Mouse (Mus musculus): Measurements from ENCODE around the gene Stx8. TPM values are rescaled to one million over a fixed set of nuclear protein-coding genes. Genes with fewer than 3 reads are reported as not detected.
A peak's percentile ranks its signal among the peaks of the same experiment; 100 is the strongest.

Gene Stx8
- polyA plus RNA-seq, 1 experiment from 2014 or later = 69.7 TPM

GRCm38 (mm10) chr11:68051305-68051704 is 85.3 kb downstream of the Stx8 start:
- Histone ChIP-seq H3K27me3 (ENCODE audit: control insufficient read depth, insufficient read depth, low read length) (no peaks in the 10 kb centered on the region), H3K9ac (ENCODE audit: low read length) (no peak overlapping the region), H3K36me3 (ENCODE audit: control insufficient read depth, insufficient read depth, low read length) (no peaks in the 10 kb centered on the region), H3K4me2 (ENCODE audit: low read depth, low read length) (no peak overlapping the region), H3K4me3 (replicated peaks; ENCODE audit: low read length) (no peak overlapping the region), H3K4me1 (ENCODE audit: control insufficient read depth, insufficient read depth, low read length) (peaks cover 8% of the 10 kb centered on the region), H3K27ac (ENCODE audit: low read length) (no peak overlapping the region), H3K9me3 (replicated peaks; ENCODE audit: control insufficient read depth, low read length) (no peaks in the 10 kb centered on the region)
- ATAC-seq (ENCODE audit: insufficient read depth, low FRiP score) = no peak
- WGBS = 90% methylated on average over 4 of the region's 4 CpGs

- H3K4me1 ChIP-seq (ENCODE audit: control insufficient read depth, insufficient read depth, low read length) = peaks cover 7% of the 10 kb centered on the region; the same call in 1 of the 2 replicates
- peak overlapping the region; percentile 29; the same call in 1 of the 2 replicates for H3K27ac ChIP-seq (ENCODE audit: low read length)
- no peak overlapping the region for H3K9ac ChIP-seq (ENCODE audit: low read length)
- WGBS = 56% methylated on average over 5 of the region's 5 CpGs
- ATAC-seq (ENCODE audit: insufficient read depth, low FRiP score) = no peak
- H3K9me3 ChIP-seq (replicated peaks; ENCODE audit: control insufficient read depth, low read length) = no peaks in the 10 kb centered on the region
- H3K4me3 ChIP-seq (replicated peaks; ENCODE audit: low read length) = no peak overlapping the region
- H3K27me3 ChIP-seq (ENCODE audit: control insufficient read depth, insufficient read depth, low read length) = no peaks in the 10 kb centered on the region
- no peaks in the 10 kb centered on the region for H3K36me3 ChIP-seq (ENCODE audit: control insufficient read depth, insufficient read depth, low read length)
- no peak overlapping the region for H3K4me2 ChIP-seq (ENCODE audit: low read depth, low read length)
Observed at GRCm38 (mm10) chr11:68058466-68059201, 92.6 kb downstream of the Stx8 start.

- ATAC-seq (ENCODE audit: insufficient read depth, low FRiP score) = no peak
- Histone ChIP-seq H3K9ac (ENCODE audit: low read length) (no peak overlapping the region), H3K4me3 (replicated peaks; ENCODE audit: low read length) (no peak overlapping the region), H3K27me3 (ENCODE audit: control insufficient read depth, insufficient read depth, low read length) (no peaks in the 10 kb centered on the region), H3K36me3 (ENCODE audit: control insufficient read depth, insufficient read depth, low read length) (no peaks in the 10 kb centered on the region), H3K27ac (ENCODE audit: low read length) (no peak overlapping the region), H3K4me2 (ENCODE audit: low read depth, low read length) (no peak overlapping the region), H3K9me3 (replicated peaks; ENCODE audit: control insufficient read depth, low read length) (no peaks in the 10 kb centered on the region), H3K4me1 (ENCODE audit: control insufficient read depth, insufficient read depth, low read length) (peaks cover 7% of the 10 kb centered on the region; the same call in 1 of the 2 replicates)
- 47% methylated on average over 4 of the region's 4 CpGs for WGBS
Observed at GRCm38 (mm10) chr11:68060651-68061050, 94.7 kb downstream of the Stx8 start.

- Histone ChIP-seq H3K4me1 (ENCODE audit: control insufficient read depth, insufficient read depth, low read length) (peaks cover 7% of the 10 kb centered on the region; the same call in 1 of the 2 replicates), H3K4me3 (replicated peaks; ENCODE audit: low read length) (no peak overlapping the region), H3K36me3 (ENCODE audit: control insufficient read depth, insufficient read depth, low read length) (no peaks in the 10 kb centered on the region), H3K9ac (ENCODE audit: low read length) (no peak overlapping the region), H3K4me2 (ENCODE audit: low read depth, low read length) (no peak overlapping the region), H3K27me3 (ENCODE audit: control insufficient read depth, insufficient read depth, low read length) (no peaks in the 10 kb centered on the region), H3K9me3 (replicated peaks; ENCODE audit: control insufficient read depth, low read length) (no peaks in the 10 kb centered on the region), H3K27ac (ENCODE audit: low read length) (no peak overlapping the region)
- 79% methylated on average over 2 of the region's 2 CpGs for WGBS
- no peak for ATAC-seq (ENCODE audit: insufficient read depth, low FRiP score)
Observed at GRCm38 (mm10) chr11:68062116-68062515, 96.1 kb downstream of the Stx8 start.

GRCm38 (mm10) chr11:68067806-68068205 is 101.8 kb downstream of the Stx8 start:
- no peak for ATAC-seq (ENCODE audit: insufficient read depth, low FRiP score)
- 90% methylated on average over 10 of the region's 10 CpGs for WGBS
- Histone ChIP-seq H3K36me3 (ENCODE audit: control insufficient read depth, insufficient read depth, low read length) (no peaks in the 10 kb centered on the region), H3K4me1 (ENCODE audit: control insufficient read depth, insufficient read depth, low read length) (peaks cover 9% of the 10 kb centered on the region), H3K9me3 (replicated peaks; ENCODE audit: control insufficient read depth, low read length) (no peaks in the 10 kb centered on the region), H3K27me3 (ENCODE audit: control insufficient read depth, insufficient read depth, low read length) (no peaks in the 10 kb centered on the region), H3K9ac (ENCODE audit: low read length) (no peak overlapping the region), H3K4me3 (replicated peaks; ENCODE audit: low read length) (no peak overlapping the region), H3K4me2 (ENCODE audit: low read depth, low read length) (no peak overlapping the region), H3K27ac (ENCODE audit: low read length) (no peak overlapping the region)

GRCm38 (mm10) chr11:68070086-68070485 is 104.1 kb downstream of the Stx8 start:
- peaks cover 23% of the 10 kb centered on the region for H3K4me1 ChIP-seq (ENCODE audit: control insufficient read depth, insufficient read depth, low read length)
- no peaks in the 10 kb centered on the region for H3K36me3 ChIP-seq (ENCODE audit: control insufficient read depth, insufficient read depth, low read length)
- no peaks in the 10 kb centered on the region for H3K27me3 ChIP-seq (ENCODE audit: control insufficient read depth, insufficient read depth, low read length)
- no peak overlapping the region for H3K4me3 ChIP-seq (replicated peaks; ENCODE audit: low read length)
- no peak overlapping the region for H3K9ac ChIP-seq (ENCODE audit: low read length)
- ATAC-seq (ENCODE audit: insufficient read depth, low FRiP score) = no peak
- H3K27ac ChIP-seq (ENCODE audit: low read length) = no peak overlapping the region
- no peak overlapping the region for H3K4me2 ChIP-seq (ENCODE audit: low read depth, low read length)
- 59% methylated on average over 3 of the region's 3 CpGs for WGBS
- H3K9me3 ChIP-seq (replicated peaks; ENCODE audit: control insufficient read depth, low read length) = no peaks in the 10 kb centered on the region

- Histone ChIP-seq H3K4me1 (ENCODE audit: control insufficient read depth, insufficient read depth, low read length) (peaks cover 25% of the 10 kb centered on the region), H3K27me3 (ENCODE audit: control insufficient read depth, insufficient read depth, low read length) (no peaks in the 10 kb centered on the region), H3K27ac (ENCODE audit: low read length) (peak overlapping the region; percentile 69), H3K4me2 (ENCODE audit: low read depth, low read length) (no peak overlapping the region), H3K36me3 (ENCODE audit: control insufficient read depth, insufficient read depth, low read length) (no peaks in the 10 kb centered on the region), H3K4me3 (replicated peaks; ENCODE audit: low read length) (no peak overlapping the region), H3K9ac (ENCODE audit: low read length) (no peak overlapping the region), H3K9me3 (replicated peaks; ENCODE audit: control insufficient read depth, low read length) (no peaks in the 10 kb centered on the region)
- peak; percentile 54; the same call in 1 of the 2 replicates for ATAC-seq (ENCODE audit: insufficient read depth, low FRiP score)
- WGBS = 41% methylated on average over 5 of the region's 5 CpGs
Observed at GRCm38 (mm10) chr11:68071836-68072235, 105.8 kb downstream of the Stx8 start.

- no peaks in the 10 kb centered on the region for H3K9me3 ChIP-seq (replicated peaks; ENCODE audit: control insufficient read depth, low read length)
- no peak overlapping the region for H3K4me2 ChIP-seq (ENCODE audit: low read depth, low read length)
- 19% methylated on average over 11 of the region's 11 CpGs for WGBS
- H3K9ac ChIP-seq (ENCODE audit: low read length) = no peak overlapping the region
- H3K36me3 ChIP-seq (ENCODE audit: control insufficient read depth, insufficient read depth, low read length) = no peaks in the 10 kb centered on the region
- no peak overlapping the region for H3K4me3 ChIP-seq (replicated peaks; ENCODE audit: low read length)
- ATAC-seq (ENCODE audit: insufficient read depth, low FRiP score) = peak; percentile 63; the same call in 1 of the 2 replicates
- no peaks in the 10 kb centered on the region for H3K27me3 ChIP-seq (ENCODE audit: control insufficient read depth, insufficient read depth, low read length)
- H3K27ac ChIP-seq (ENCODE audit: low read length) = peak overlapping the region; percentile 43; the same call in 1 of the 2 replicates
- H3K4me1 ChIP-seq (ENCODE audit: control insufficient read depth, insufficient read depth, low read length) = peaks cover 25% of the 10 kb centered on the region
Observed at GRCm38 (mm10) chr11:68072597-68073210, 106.7 kb downstream of the Stx8 start.

- 40% methylated on average over 5 of the region's 5 CpGs for WGBS
- no peak overlapping the region for H3K4me3 ChIP-seq (replicated peaks; ENCODE audit: low read length)
- H3K27ac ChIP-seq (ENCODE audit: low read length) = no peak overlapping the region
- H3K9me3 ChIP-seq (replicated peaks; ENCODE audit: control insufficient read depth, low read length) = no peaks in the 10 kb centered on the region
- no peaks in the 10 kb centered on the region for H3K36me3 ChIP-seq (ENCODE audit: control insufficient read depth, insufficient read depth, low read length)
- H3K27me3 ChIP-seq (ENCODE audit: control insufficient read depth, insufficient read depth, low read length) = no peaks in the 10 kb centered on the region
- no peak overlapping the region for H3K4me2 ChIP-seq (ENCODE audit: low read depth, low read length)
- peaks cover 25% of the 10 kb centered on the region for H3K4me1 ChIP-seq (ENCODE audit: control insufficient read depth, insufficient read depth, low read length)
- H3K9ac ChIP-seq (ENCODE audit: low read length) = no peak overlapping the region
- ATAC-seq (ENCODE audit: insufficient read depth, low FRiP score) = no peak
Observed at GRCm38 (mm10) chr11:68074686-68075085, 108.7 kb downstream of the Stx8 start.

Measured in stomach, embryonic 16.5 days (tissue).